Comparison of ENCODE assay signal across 9 mouse cellular contexts in the genomic region with DNA sequence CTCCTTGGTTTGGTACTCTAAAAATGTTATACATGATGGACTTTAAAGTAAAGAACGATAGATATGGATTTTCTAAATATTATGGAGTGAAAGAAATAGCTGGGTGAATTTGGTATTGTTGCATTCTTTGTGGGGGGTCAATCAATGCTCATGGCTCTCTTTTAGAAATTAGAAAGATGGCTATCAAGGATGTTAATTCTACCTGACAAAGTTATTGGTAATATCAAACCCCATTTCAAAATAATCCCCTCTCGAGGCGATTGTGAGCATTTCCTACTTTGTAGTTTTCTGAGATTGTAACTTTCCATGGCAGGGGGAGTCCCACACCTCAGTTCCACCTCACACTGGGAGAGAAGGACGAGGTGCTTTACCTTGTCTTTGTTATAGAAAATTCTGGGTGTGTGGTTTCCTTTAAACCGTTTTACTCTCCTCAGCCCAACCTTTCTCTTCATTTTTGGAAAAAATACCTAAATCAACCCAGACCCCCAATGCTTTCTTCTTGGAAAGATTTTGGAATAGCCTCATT.
DNase-seq lines count a peak whose midpoint lies in the region; ATAC-seq and TF ChIP-seq lines count a peak whose summit lies in the region.
"Had no signal": no experiment of that assay in that cellular context is flagged by ENCODE, and none has a peak within 500 bp of the region (broad histone marks: within the 10 kb centered on the region; RNA-seq: fewer than 3 reads in every experiment).

No protein-coding gene starts in this region.

- peak overlapping the region; percentile 40 for H3K4me2 ChIP-seq in neural tube, embryonic 11.5 days (ENCODE audit: low read depth)
- H3K4me2 ChIP-seq in limb, embryonic 14.5 days (replicated peaks; ENCODE audit: low read depth, low read length, severe bottlenecking): peak overlapping the region; percentile 62

- no peaks in the 10 kb centered on the region for H3K27me3 ChIP-seq in neural tube, embryonic 11.5 days (ENCODE audit: control insufficient read depth, insufficient read depth, low read length)
- no peaks in the 10 kb centered on the region for H3K27me3 ChIP-seq in limb, embryonic 14.5 days (ENCODE audit: control insufficient read depth, insufficient read depth, low read length)

- peak overlapping the region; percentile 74 for H3K9ac ChIP-seq in neural tube, embryonic 11.5 days (ENCODE audit: low read length)
- peak overlapping the region; percentile 96 for H3K9ac ChIP-seq in limb, embryonic 14.5 days (ENCODE audit: low read depth, low read length, severe bottlenecking)

- ATAC-seq in neural tube, embryonic 11.5 days (ENCODE audit: insufficient read depth, low FRiP score, low TSS enrichment): no peak
- no peak for ATAC-seq in limb, embryonic 14.5 days (ENCODE audit: low FRiP score, low read depth)
- ATAC-seq: activated CD4-positive, CD25-positive, alpha-beta regulatory T cell, adult 4 months had no signal

- no peak for TF ChIP-seq POLR2A in limb, embryonic 14.5 days (IDR thresholded peaks at IDR 0.05; ENCODE audit: borderline replicate concordance, extremely low read depth, insufficient read depth, insufficient read length)

- H3K4me1 ChIP-seq in neural tube, embryonic 11.5 days (ENCODE audit: control insufficient read depth, insufficient read depth, low read length): peaks cover 8% of the 10 kb centered on the region
- peaks cover 20% of the 10 kb centered on the region for H3K4me1 ChIP-seq in limb, embryonic 14.5 days (ENCODE audit: control insufficient read depth, insufficient read depth, low read length)

- peak; percentile 8 for DNase-seq in adrenal gland, adult 2 months
- DNase-seq in adrenal gland, postnatal 10 days: no peak
- no peak for DNase-seq in neural tube, embryonic 11.5 days (ENCODE audit: low spot score)
- no peak for DNase-seq in neural tube, embryonic 10.5 days (ENCODE audit: extremely low spot score, low spot score)
- no peak for DNase-seq in limb, embryonic 14.5 days (ENCODE audit: low spot score)
- DNase-seq in spleen, adult 18-20 months: no peak
- DNase-seq in embryo, embryonic 10.5 days (ENCODE audit: low spot score): no peak
- no peak for DNase-seq in adrenal gland, adult 18-20 months (ENCODE audit: low spot score in 2 of 2)

- H3K27ac ChIP-seq in neural tube, embryonic 11.5 days (ENCODE audit: low read depth, low read length): peak overlapping the region; percentile 91
- H3K27ac ChIP-seq in limb, embryonic 14.5 days (replicated peaks; ENCODE audit: low read depth, low read length): peak overlapping the region; percentile 99

- no peaks in the 10 kb centered on the region for H3K9me3 ChIP-seq in neural tube, embryonic 11.5 days (ENCODE audit: control insufficient read depth, low read length)
- H3K9me3 ChIP-seq in limb, embryonic 14.5 days (ENCODE audit: control insufficient read depth, low read length): no peaks in the 10 kb centered on the region

- H3K4me3 ChIP-seq in neural tube, embryonic 11.5 days (ENCODE audit: low read depth, low read length): peak overlapping the region; percentile 45
- H3K4me3 ChIP-seq in limb, embryonic 14.5 days (replicated peaks; ENCODE audit: low read length): peak overlapping the region; percentile 64

- WGBS in neural tube, embryonic 11.5 days: 59% methylated on average over 5 of the region's 5 CpGs
- WGBS in limb, embryonic 14.5 days: 15% methylated on average over 5 of the region's 5 CpGs

- no peaks in the 10 kb centered on the region; the same call in 1 of the 2 replicates for H3K36me3 ChIP-seq in neural tube, embryonic 11.5 days (ENCODE audit: control insufficient read depth, insufficient read depth, low read length)
- peaks cover 23% of the 10 kb centered on the region for H3K36me3 ChIP-seq in limb, embryonic 14.5 days (ENCODE audit: control insufficient read depth, insufficient read depth, low read length)
